Mouse (Mus musculus) stomach, postnatal 0 days (tissue): Measurements from ENCODE around the gene Tmbim1. TPM values are rescaled to one million over a fixed set of nuclear protein-coding genes. Genes with fewer than 3 reads are reported as not detected.
"Not testable (repeated sequence)": the region's sequence is repeated elsewhere in the genome, so short reads cannot be mapped to it uniquely, and the experiment has no call there.

ENCODE experiments used
- ATAC-seq: fragments of 200-750 bp; cut with Nextera tagmentation; 2 replicates; pipeline ENCODE4 v1.8.0; 2017; ENCODE audit not compliant: low FRiP score, low TSS enrichment
- DNase-seq: peaks from one replicate; pipeline ENCODE4 v3.0.0-alpha.2; 2016; ENCODE audit warnings: low spot score
- H3K27ac ChIP-seq: fragments of 300-500 bp; sonication (generic); replicated peaks from 2 replicates; pipeline ENCODE4 v1.5.1; 2014; ENCODE audit warnings: mild to moderate bottlenecking, control low read depth
- H3K27me3 ChIP-seq: fragments of 300-500 bp; sonication (generic); 2 replicates; pipeline ENCODE4 v1.6.1; 2014; ENCODE audit warnings: low read length; ENCODE audit not compliant: control insufficient read depth, insufficient read depth
- H3K36me3 ChIP-seq: fragments of 300-500 bp; sonication (generic); 2 replicates; pipeline ENCODE4 v1.6.1; 2014; ENCODE audit warnings: low read length, mixed read lengths; ENCODE audit not compliant: control insufficient read depth, insufficient read depth
- H3K4me1 ChIP-seq: fragments of 300-500 bp; sonication (generic); replicated peaks from 2 replicates; pipeline ENCODE4 v1.6.1; 2014; ENCODE audit warnings: antibody characterized with exemption; ENCODE audit not compliant: control insufficient read depth, insufficient read depth
- H3K4me2 ChIP-seq: fragments of 300-500 bp; sonication (generic); replicated peaks from 2 replicates; pipeline ENCODE4 v1.6.1; 2014; ENCODE audit warnings: low read depth, mild to moderate bottlenecking, control low read depth, moderate library complexity
- H3K4me3 ChIP-seq: fragments of 300-500 bp; sonication (generic); 2 replicates; pipeline ENCODE4 v1.5.1; 2014; ENCODE audit warnings: low read depth, low read length, control low read depth
- H3K9ac ChIP-seq: fragments of 300-500 bp; sonication (generic); 2 replicates; pipeline ENCODE4 v1.6.1; 2014; ENCODE audit warnings: mild to moderate bottlenecking, low read length, control low read depth, mixed read lengths
- H3K9me3 ChIP-seq: fragments of 300-500 bp; sonication (generic); 2 replicates; pipeline ENCODE4 v1.6.1; 2016; ENCODE audit warnings: low read length; ENCODE audit not compliant: control insufficient read depth
- CTCF ChIP-seq: IDR thresholded peaks from 2 replicates; pipeline ENCODE4 v1.5.1; 2016; ENCODE audit warnings: antibody characterized with exemption, low read depth, mild to moderate bottlenecking, moderate library complexity
- EP300 ChIP-seq: optimal IDR thresholded peaks from 2 replicates; pipeline ENCODE3; 2016; ENCODE audit warnings: antibody characterized with exemption
- WGBS: fragments of 180-500 bp; shearing (Covaris S2); extraction: QIAGEN DNeasy Blood & Tissue Kit; methylation state at CpG from one replicate; pipeline ENCODE4 v1.1.7; 2014; 5-methylcytosine and 5-hydroxymethylcytosine counted together
- polyA plus RNA-seq: library from polyadenylated mRNA; unstranded; fragments of >200 nt; fragmentation: Nextera tagmentation; extraction: Ambion mirVana; gene quantifications from 2 replicates; pipeline ENCODE4 v1.2.1, GENCODE M21; 2015

Tmbim1 gene
- polyA plus RNA-seq, 1 experiment from 2014 or later: 109 TPM

- H3K9me3 ChIP-seq: no peaks in the 10 kb centered on the region
- peaks cover 29% of the 10 kb centered on the region for H3K4me1 ChIP-seq
- TF ChIP-seq CTCF: no peak
- no peak for TF ChIP-seq EP300
- ATAC-seq (no peak), DNase-seq (no peak)
- WGBS: 82% methylated on average over 11 of the region's 11 CpGs
- H3K9ac ChIP-seq: no peak overlapping the region
- no peaks in the 10 kb centered on the region for H3K27me3 ChIP-seq
- H3K27ac ChIP-seq: peak overlapping the region; percentile 8
- peaks cover 23% of the 10 kb centered on the region for H3K36me3 ChIP-seq
- no peak overlapping the region for H3K4me2 ChIP-seq
- no peak overlapping the region for H3K4me3 ChIP-seq
These were observed 12.9 kb downstream of the Tmbim1 start for GRCm38 (mm10) chr1:74292331-74293020.

- Histone ChIP-seq H3K4me3 (no peak overlapping the region), H3K9ac (no peak overlapping the region), H3K4me1 (peaks cover 13% of the 10 kb centered on the region), H3K9me3 (no peaks in the 10 kb centered on the region), H3K27me3 (no peaks in the 10 kb centered on the region), H3K27ac (0 out of 2 replicates have a peak overlapping the region, but pooled peaks have one; percentile 40), H3K4me2 (no peak overlapping the region), H3K36me3 (peaks cover 23% of the 10 kb centered on the region)
- TF ChIP-seq CTCF: no peak
- no peak for TF ChIP-seq EP300
- WGBS: 66% methylated on average over 5 of the region's 5 CpGs
- ATAC-seq (no peak), DNase-seq (no peak)
These were observed 15.3 kb downstream of the Tmbim1 start for GRCm38 (mm10) chr1:74290141-74290540.

GRCm38 (mm10) chr1:74289740-74290139, 15.7 kb downstream of the Tmbim1 start:
- DNase-seq (no peak), ATAC-seq (no peak)
- Histone ChIP-seq H3K4me2 (no peak overlapping the region), H3K9ac (no peak overlapping the region), H3K4me3 (no peak overlapping the region), H3K27ac (peak overlapping the region; percentile 40; the same call in 1 of the 2 replicates), H3K27me3 (no peaks in the 10 kb centered on the region), H3K9me3 (no peaks in the 10 kb centered on the region), H3K4me1 (peaks cover 9% of the 10 kb centered on the region), H3K36me3 (peaks cover 23% of the 10 kb centered on the region)
- TF ChIP-seq EP300 (no peak), CTCF (no peak)
- 82% methylated on average over 2 of the region's 2 CpGs for WGBS

GRCm38 (mm10) chr1:74289248-74289647, 16.2 kb downstream of the Tmbim1 start:
- Histone ChIP-seq H3K4me1 (peaks cover 7% of the 10 kb centered on the region; the same call in 1 of the 2 replicates), H3K4me2 (no peak overlapping the region), H3K9ac (no peak overlapping the region), H3K27me3 (no peaks in the 10 kb centered on the region), H3K4me3 (no peak overlapping the region), H3K9me3 (no peaks in the 10 kb centered on the region), H3K27ac (peak overlapping the region; percentile 40; the same call in 1 of the 2 replicates), H3K36me3 (peaks cover 22% of the 10 kb centered on the region)
- 80% methylated on average over 9 of the region's 9 CpGs for WGBS
- ATAC-seq (no peak), DNase-seq (no peak)
- TF ChIP-seq CTCF (no peak), EP300 (no peak)

DNA sequence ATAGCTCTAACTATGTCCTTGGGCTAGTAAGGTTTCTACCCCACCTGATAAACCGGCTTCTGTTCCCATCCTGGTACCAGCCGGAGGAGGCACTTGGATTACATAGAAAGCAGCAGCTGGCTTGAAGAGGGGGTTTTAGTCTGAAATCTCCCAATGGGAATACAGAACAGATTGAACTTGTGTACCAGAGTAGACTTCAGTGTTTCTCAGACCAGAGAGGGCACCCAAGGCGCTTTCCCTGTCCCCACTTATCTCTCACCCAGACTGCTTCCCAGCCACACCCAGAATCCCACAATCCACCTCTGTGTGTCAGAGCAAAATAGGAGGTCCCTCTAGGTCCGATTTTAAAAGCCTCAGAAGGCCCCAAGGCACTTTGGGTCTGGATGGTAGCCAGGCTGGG, 17.1 kb downstream of the Tmbim1 start:
- DNase-seq (no peak), ATAC-seq (no peak)
- Histone ChIP-seq H3K4me2 (no peak overlapping the region), H3K4me3 (no peak overlapping the region), H3K36me3 (peaks cover 21% of the 10 kb centered on the region), H3K4me1 (0 out of 2 replicates have a peak, but pooled peaks cover 5% of the 10 kb centered on the region), H3K27ac (no peak overlapping the region), H3K9ac (no peak overlapping the region), H3K9me3 (no peaks in the 10 kb centered on the region), H3K27me3 (no peaks in the 10 kb centered on the region)
- WGBS: 63% methylated on average over 4 of the region's 4 CpGs
- TF ChIP-seq CTCF (no peak), EP300 (no peak)

DNA sequence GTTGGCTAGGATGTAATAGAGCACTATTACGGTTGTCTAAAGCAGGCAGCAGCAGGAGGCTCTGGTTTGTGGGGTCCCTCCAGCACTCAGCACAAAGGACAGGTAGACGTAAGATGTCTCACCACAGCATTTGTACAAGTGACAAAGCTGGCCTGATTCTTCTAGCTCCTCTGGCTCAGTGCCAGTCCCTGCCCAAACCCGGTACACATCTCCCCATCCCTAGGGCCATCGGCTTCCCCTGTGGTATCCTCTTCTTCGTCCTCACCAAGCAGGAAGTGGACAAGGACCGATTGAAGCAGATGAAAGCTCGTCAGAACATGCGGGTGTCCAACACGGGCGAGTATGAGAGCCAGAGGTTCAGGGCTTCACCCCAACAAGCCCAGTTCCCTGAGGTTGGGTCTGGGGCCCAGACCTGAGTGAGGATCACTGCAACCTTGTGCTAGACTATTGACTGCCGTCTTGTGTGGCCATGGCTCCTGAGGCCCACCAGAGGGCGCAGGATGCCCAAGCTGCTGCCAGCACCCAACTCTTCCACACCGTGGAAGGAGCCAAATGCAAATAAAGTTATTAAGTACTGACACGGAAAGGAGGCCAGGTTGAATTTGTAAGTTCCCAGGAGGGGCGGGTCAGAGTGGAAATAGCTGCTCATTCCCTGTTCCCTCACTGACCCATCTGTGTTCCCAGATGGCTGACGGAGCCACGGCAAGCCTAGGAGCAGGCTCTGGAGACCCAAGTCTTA, 18.4 kb downstream of the Tmbim1 start:
- H3K4me3 ChIP-seq, H3K4me1 ChIP-seq, H3K9me3 ChIP-seq, H3K27ac ChIP-seq, ATAC-seq, H3K4me2 ChIP-seq, H3K27me3 ChIP-seq, H3K9ac ChIP-seq: not testable (repeated sequence)
- peaks cover 21% of the 10 kb centered on the region for H3K36me3 ChIP-seq
- 55% methylated on average over 15 of the region's 17 CpGs for WGBS
- peak; percentile 50 for DNase-seq
- TF ChIP-seq CTCF: peak; percentile 63
